Mouse (Mus musculus) liver, embryonic 16.5 days (tissue): ENCODE data around the gene Sntb2. TPM values are rescaled to one million over a fixed set of nuclear protein-coding genes. Genes with fewer than 3 reads are reported as not detected.
"Not testable (repeated sequence)": the region's sequence is repeated elsewhere in the genome, so short reads cannot be mapped to it uniquely, and the experiment has no call there.

ENCODE experiments used
- ATAC-seq: fragments of 200-750 bp; cut with Nextera tagmentation; 2 replicates; pipeline ENCODE4 v1.8.0; 2017; ENCODE audit warnings: low read depth, mild to moderate bottlenecking, moderate number of reproducible peaks, moderate library complexity
- H3K27ac ChIP-seq: fragments of 300-500 bp; sonication (generic); 2 replicates; pipeline ENCODE4 v1.5.1; 2014; ENCODE audit warnings: mild to moderate bottlenecking, low read length
- H3K27me3 ChIP-seq: fragments of 300-500 bp; sonication (generic); 2 replicates; pipeline ENCODE4 v1.6.1; 2014; ENCODE audit warnings: low read depth, low read length, mixed read lengths; ENCODE audit not compliant: control insufficient read depth, insufficient read depth
- H3K36me3 ChIP-seq: fragments of 300-500 bp; sonication (generic); 2 replicates; pipeline ENCODE4 v1.6.1; 2014; ENCODE audit warnings: mild to moderate bottlenecking; ENCODE audit not compliant: control insufficient read depth, insufficient read depth
- H3K4me1 ChIP-seq: fragments of 300-500 bp; sonication (generic); 2 replicates; pipeline ENCODE4 v1.6.1; 2014; ENCODE audit warnings: low read depth, low read length, mixed read lengths; ENCODE audit not compliant: control insufficient read depth
- H3K4me2 ChIP-seq: fragments of 300-500 bp; sonication (generic); 2 replicates; pipeline ENCODE4 v1.6.1; 2014; ENCODE audit warnings: low read depth, low read length, mixed read lengths
- H3K4me3 ChIP-seq: fragments of 300-500 bp; sonication (generic); 2 replicates; pipeline ENCODE4 v1.5.1; 2014; ENCODE audit warnings: low read depth, mild to moderate bottlenecking, low read length
- H3K9ac ChIP-seq: fragments of 300-500 bp; sonication (generic); 2 replicates; pipeline ENCODE4 v1.6.1; 2014; ENCODE audit warnings: low read depth, low read length
- H3K9me3 ChIP-seq: fragments of 300-500 bp; sonication (generic); replicated peaks from 2 replicates; pipeline ENCODE4 v1.6.1; 2016; ENCODE audit warnings: low read length; ENCODE audit not compliant: control insufficient read depth
- WGBS: fragments of 180-500 bp; shearing (Covaris S2); extraction: QIAGEN DNeasy Blood & Tissue Kit; methylation state at CpG from one replicate; pipeline ENCODE4 v1.1.7; 2014; ENCODE audit not compliant: insufficient replicate concordance; 5-methylcytosine and 5-hydroxymethylcytosine counted together
- polyA plus RNA-seq: library from polyadenylated mRNA; unstranded; fragments of >200 nt; fragmentation: Nextera tagmentation; extraction: Ambion mirVana; gene quantifications from 2 replicates; pipeline ENCODE4 v1.2.1, GENCODE M21; 2015

Gene Sntb2
- polyA plus RNA-seq, 1 experiment from 2014 or later, result 1.3 TPM

DNA sequence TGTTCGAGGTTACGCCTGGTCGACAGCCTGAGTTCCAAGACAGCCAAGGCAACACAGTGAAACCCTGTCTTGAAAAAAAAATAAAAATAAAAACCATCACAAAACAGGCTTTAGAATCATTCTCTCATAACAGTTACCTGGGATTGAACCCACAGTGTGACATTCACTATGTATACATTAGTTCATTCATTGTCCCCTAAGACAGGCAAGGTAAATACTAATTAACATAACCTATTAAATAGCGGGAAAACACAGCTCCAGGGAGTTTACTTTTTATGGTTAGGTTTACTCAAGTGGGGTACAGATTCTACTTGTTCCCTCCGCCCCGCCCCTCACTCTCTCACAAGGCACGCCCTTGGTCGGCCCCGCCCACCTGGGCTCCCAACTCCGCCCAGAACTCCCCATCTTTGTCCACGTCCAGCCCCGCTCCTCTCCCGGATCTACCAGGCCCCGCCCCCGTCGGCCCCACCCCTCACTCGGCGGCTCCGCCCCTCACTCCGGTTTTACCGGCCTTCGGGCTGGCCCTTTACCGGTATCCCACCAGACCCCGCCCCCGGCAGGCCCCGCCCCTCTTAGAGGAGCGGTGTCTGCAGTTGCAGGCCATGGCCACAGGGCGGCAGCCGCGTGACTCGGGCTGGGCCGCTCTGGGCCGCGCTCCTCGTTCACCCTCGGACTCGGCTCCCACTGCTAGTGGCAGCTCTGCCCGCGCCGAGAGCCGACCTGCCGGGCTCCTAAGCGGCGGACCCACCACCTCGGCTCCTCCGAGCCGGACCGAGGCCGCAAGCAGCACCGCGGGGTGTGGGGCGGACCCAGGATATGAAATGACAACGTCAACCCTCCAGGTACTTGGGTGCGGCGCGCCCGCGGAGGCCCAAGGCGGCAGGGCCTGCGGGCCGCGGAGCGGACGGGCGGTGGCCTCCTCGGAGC, 95.4 kb downstream of the Sntb2 start, which contains the start of gene Vps4a:
TSS of gene Vps4a (plus strand) at position 573 of the 927 bp plus-strand sequence.
- H3K27me3 ChIP-seq, result no peaks in the 10 kb centered on the region
- H3K4me1 ChIP-seq, result peaks cover 14% of the 10 kb centered on the region
- peak within 1 kb of the TSS; percentile 85 for H3K4me3 ChIP-seq
- H3K9ac ChIP-seq, result peak within 1 kb of the TSS; percentile 96
- H3K9me3 ChIP-seq, result no peaks in the 10 kb centered on the region
- peak; percentile 94 for ATAC-seq
- peak within 1 kb of the TSS; percentile 90 for H3K27ac ChIP-seq
- H3K4me2 ChIP-seq, result peak within 1 kb of the TSS; percentile 70
- WGBS, result 5% methylated on average over 62 of the region's 66 CpGs
- no peaks in the 10 kb centered on the region for H3K36me3 ChIP-seq

DNA sequence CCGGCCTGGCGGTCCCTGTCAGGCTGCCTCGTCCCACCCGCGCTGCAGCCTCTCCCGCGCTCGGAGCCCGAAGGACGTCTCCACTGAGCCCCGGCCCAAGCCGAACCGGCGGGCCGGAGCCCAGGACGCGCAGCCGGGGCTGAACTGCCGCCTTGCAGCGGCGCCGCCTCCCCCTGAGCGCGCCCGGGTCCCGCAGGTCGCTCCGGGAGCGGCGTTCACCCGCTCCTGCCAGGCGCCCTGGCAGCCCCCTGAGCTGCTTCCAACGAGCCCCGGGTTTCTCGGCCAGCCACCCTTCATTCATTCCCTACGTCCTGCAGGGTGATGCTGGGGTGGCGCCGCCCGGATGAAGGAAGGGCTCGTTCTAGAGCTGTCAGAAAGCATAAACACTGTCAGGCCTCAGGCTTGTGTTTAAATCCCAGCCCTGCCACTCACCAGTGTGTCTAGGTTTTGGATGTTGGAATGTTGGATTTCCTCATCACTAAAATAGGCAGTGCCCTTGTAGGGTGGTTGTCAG, 96.1 kb downstream of the Sntb2 start:
- H3K36me3 ChIP-seq, result no peaks in the 10 kb centered on the region
- H3K27ac ChIP-seq, result peak overlapping the region; percentile 90
- peak overlapping the region; percentile 85 for H3K4me3 ChIP-seq
- ATAC-seq, result no peak
- peak overlapping the region; percentile 70 for H3K4me2 ChIP-seq
- H3K9me3 ChIP-seq, result no peaks in the 10 kb centered on the region
- 0% methylated on average over 36 of the region's 40 CpGs for WGBS
- H3K27me3 ChIP-seq, result no peaks in the 10 kb centered on the region
- H3K4me1 ChIP-seq, result peaks cover 14% of the 10 kb centered on the region
- H3K9ac ChIP-seq, result peak overlapping the region; percentile 96

DNA sequence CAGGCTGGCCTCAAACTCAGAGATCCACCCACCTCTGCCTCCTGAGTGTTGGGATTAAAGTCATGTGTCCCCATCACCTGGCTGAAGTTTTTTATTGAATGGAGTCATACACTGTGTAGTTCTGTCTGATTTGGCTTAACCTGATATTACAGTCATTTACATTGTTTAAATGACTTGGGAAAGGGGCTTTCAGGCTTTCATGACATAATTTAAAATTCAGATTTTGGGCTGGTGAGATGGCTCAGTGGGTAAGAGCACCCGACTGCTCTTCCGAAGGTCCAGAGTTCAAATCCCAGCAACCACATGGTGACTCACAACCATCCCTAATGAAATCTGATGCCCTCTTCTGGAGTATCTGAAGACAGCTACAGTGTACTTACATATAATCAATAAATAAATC, 98.1 kb downstream of the Sntb2 start:
- H3K9ac ChIP-seq, H3K36me3 ChIP-seq, H3K4me3 ChIP-seq, ATAC-seq, H3K27ac ChIP-seq, H3K27me3 ChIP-seq, H3K9me3 ChIP-seq, H3K4me2 ChIP-seq: not testable (repeated sequence)
- 87% methylated on average over 2 of the region's 2 CpGs for WGBS
- H3K4me1 ChIP-seq, result peaks cover 14% of the 10 kb centered on the region

DNA sequence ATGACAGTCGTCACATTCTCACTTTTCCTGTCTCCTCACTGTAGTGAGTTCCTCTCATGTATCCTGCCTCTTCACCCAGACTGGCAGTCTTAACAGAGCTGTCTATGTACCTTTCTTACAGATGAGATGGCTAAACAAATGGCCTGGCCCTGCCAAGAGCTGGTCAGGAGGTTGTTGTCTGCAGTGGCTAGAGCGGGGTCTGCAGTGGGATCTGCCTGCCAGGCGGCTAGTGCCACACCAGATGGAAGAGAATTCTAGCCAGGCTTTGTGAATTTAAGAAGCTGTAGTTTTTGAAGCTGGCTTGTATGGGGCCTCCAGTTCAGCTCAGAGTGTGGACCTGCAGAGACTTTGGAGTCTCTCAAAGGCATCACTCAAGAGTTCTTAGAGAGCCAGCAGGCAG, 100.1 kb downstream of the Sntb2 start:
- H3K4me1 ChIP-seq, result peaks cover 14% of the 10 kb centered on the region
- H3K27me3 ChIP-seq, result no peaks in the 10 kb centered on the region
- WGBS, result 68% methylated on average over 3 of the region's 3 CpGs
- H3K9me3 ChIP-seq, result no peaks in the 10 kb centered on the region
- H3K4me3 ChIP-seq, result no peak overlapping the region
- H3K9ac ChIP-seq, result no peak overlapping the region
- no peak overlapping the region for H3K4me2 ChIP-seq
- H3K36me3 ChIP-seq, result no peaks in the 10 kb centered on the region; the same call in 1 of the 2 replicates
- ATAC-seq, result no peak
- no peak overlapping the region for H3K27ac ChIP-seq

DNA sequence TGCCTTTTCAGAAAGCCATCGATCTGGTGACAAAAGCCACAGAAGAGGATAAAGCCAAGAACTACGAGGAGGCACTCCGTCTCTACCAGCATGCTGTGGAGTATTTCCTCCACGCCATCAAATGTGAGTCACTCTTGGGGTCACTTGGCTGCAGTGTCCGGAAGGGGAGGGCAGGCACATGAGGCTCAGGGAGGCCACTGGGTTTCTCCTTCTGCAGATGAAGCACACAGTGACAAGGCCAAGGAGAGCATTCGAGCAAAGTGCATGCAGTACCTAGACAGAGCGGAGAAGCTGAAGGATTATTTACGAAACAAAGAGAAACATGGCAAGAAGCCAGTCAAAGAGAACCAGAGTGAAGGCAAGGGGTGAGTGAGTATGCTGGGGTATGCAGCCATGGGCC, 101.1 kb downstream of the Sntb2 start:
- ATAC-seq, result no peak

DNA sequence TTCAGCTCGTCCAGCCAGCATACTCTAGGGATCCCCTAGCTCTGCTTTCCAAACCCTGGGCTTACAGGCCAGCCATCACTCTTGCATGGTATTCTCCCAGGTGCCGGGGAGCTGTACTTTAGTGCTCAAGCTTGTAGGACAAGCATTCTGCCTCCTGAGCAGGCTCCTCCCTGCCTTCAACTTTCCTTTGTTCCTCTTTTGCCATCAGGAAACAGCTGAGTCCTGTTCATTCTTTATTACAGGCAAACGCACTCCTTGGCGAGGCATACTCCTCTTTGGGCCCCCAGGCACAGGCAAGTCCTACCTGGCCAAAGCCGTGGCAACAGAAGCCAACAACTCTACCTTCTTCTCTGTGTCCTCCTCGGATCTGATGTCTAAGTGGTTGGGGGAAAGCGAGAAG, 105.1 kb downstream of the Sntb2 start:
- H3K36me3 ChIP-seq, result peaks cover 34% of the 10 kb centered on the region
- no peak overlapping the region for H3K4me2 ChIP-seq
- H3K9me3 ChIP-seq, result no peaks in the 10 kb centered on the region

More for the DNA sequence above, 101.1 kb downstream of the Sntb2 start:
- peaks cover 2% of the 10 kb centered on the region; the same call in 1 of the 2 replicates for H3K36me3 ChIP-seq
- H3K4me2 ChIP-seq, result no peak overlapping the region
- H3K27ac ChIP-seq, result no peak overlapping the region
- H3K9ac ChIP-seq, result no peak overlapping the region
- 78% methylated on average over 8 of the region's 8 CpGs for WGBS
- H3K27me3 ChIP-seq, result no peaks in the 10 kb centered on the region
- no peak overlapping the region for H3K4me3 ChIP-seq
- no peaks in the 10 kb centered on the region for H3K9me3 ChIP-seq
- H3K4me1 ChIP-seq, result peaks cover 12% of the 10 kb centered on the region

DNA sequence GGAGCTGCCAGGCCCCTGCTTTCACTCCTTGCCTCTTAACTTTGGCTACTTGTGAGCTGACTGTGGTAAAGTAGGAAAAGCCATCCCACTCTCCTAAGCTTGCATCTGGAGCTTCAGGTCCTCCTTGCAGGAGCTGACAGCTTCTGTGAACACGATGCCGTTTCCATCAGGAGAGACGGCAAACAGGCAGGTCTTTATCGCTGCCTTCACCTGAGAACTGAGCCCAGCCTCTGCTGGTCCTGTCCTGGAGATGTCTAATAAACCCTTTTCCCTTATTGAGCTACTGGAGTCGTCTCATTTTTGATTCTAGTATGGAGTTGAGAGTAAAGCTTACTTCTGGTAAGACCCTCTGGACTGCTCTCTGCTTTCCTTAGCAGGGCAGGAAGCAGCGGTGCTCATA, 109.9 kb downstream of the Sntb2 start:
- WGBS, result 80% methylated on average over 6 of the region's 6 CpGs
- Histone ChIP-seq H3K27ac (no peak overlapping the region), H3K27me3 (no peaks in the 10 kb centered on the region), H3K9ac (no peak overlapping the region), H3K4me2 (no peak overlapping the region), H3K4me1 (peaks cover 17% of the 10 kb centered on the region), H3K4me3 (no peak overlapping the region), H3K9me3 (no peaks in the 10 kb centered on the region), H3K36me3 (peaks cover 45% of the 10 kb centered on the region)
- ATAC-seq, result no peak

More for the DNA sequence above, 105.1 kb downstream of the Sntb2 start:
- Histone ChIP-seq H3K4me1 (no peaks in the 10 kb centered on the region), H3K4me3 (no peak overlapping the region), H3K9ac (no peak overlapping the region), H3K27ac (no peak overlapping the region), H3K27me3 (no peaks in the 10 kb centered on the region)
- 50% methylated on average over 7 of the region's 7 CpGs for WGBS
- ATAC-seq, result no peak

DNA sequence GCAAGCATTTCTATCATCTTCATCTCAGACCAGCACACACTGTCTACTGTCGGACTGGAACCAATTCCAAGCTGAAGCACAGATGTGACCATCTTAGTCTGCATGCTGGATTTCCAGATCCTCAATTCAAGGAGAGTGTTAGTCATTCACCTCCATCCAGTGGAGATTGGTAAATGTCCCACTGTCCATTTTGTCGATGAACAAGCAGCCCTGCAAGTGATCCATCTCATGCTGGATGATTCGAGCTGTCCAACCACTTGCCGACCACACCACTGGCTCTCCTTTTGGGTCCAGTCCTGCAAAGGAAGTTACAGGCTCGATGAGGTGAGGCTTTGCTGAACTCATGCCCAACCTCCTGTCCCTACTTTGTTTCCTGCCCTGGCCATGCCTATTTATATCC, 111.4 kb downstream of the Sntb2 start:
- H3K9me3 ChIP-seq, result no peaks in the 10 kb centered on the region
- H3K36me3 ChIP-seq, result peaks cover 48% of the 10 kb centered on the region
- peaks cover 17% of the 10 kb centered on the region for H3K4me1 ChIP-seq
- H3K4me2 ChIP-seq, result no peak overlapping the region
- no peak for ATAC-seq
- no peak overlapping the region for H3K4me3 ChIP-seq
- H3K27ac ChIP-seq, result no peak overlapping the region
- no peaks in the 10 kb centered on the region for H3K27me3 ChIP-seq
- WGBS, result 65% methylated on average over 5 of the region's 5 CpGs
- H3K9ac ChIP-seq, result no peak overlapping the region
